Mouse (Mus musculus): ENCODE results near the gene Ly6g6e.

The Ly6g6e gene

DNA sequence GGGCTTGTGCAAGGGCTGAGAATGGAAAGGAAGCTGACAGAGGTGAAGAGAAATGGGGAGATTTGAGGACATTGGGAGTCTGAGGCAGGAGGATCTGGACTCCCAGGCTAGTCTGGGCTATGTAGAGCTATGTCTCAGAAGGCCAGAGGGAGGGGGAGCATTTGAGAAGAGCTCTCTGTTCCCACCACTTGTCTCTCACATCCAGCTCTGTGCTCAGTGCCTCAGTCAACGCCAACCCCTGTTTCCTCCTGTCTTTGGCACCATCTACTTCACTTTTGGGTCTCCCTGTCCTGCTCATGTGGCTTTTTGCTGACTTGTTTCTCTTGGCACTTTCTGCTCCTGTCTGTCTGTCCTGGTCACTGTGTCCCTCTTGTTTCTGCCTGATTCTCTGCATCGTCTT, 583 bp downstream of the Ly6g6e start:
- no peak for DNase-seq

GRCm38 (mm10) chr17:35077786-35078233, 1.1 kb downstream of the Ly6g6e start, which contains the start of gene Ly6g6d:
Gene Ly6g6d, minus strand, starts transcription at chr17:35078065.
- DNase-seq: no peak

GRCm38 (mm10) chr17:35079778-35080177, 3.1 kb downstream of the Ly6g6e start:
- DNase-seq: no peak

DNA sequence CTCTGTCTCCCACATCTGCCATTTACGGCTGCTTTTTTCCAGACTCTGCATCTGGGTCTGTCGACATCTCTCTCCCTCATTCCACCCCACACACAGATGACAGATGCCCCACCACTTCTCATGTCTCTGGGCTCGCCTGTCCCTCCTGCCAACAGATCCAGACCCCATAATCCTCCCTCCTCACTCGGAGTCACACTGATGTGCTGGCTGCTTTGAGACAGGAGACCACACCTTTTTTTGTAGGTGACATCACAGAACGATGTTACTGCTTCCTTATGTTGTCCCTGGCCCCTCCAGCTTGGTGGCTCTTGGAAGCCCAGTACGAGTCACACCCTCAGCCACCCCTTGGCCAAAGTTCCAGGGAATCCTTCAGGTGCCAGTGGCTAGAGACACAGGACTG, 3.5 kb downstream of the Ly6g6e start:
- no peak for DNase-seq

- no peak for DNase-seq
These were observed 4.0 kb downstream of the Ly6g6e start for GRCm38 (mm10) chr17:35080710-35081109.

DNA sequence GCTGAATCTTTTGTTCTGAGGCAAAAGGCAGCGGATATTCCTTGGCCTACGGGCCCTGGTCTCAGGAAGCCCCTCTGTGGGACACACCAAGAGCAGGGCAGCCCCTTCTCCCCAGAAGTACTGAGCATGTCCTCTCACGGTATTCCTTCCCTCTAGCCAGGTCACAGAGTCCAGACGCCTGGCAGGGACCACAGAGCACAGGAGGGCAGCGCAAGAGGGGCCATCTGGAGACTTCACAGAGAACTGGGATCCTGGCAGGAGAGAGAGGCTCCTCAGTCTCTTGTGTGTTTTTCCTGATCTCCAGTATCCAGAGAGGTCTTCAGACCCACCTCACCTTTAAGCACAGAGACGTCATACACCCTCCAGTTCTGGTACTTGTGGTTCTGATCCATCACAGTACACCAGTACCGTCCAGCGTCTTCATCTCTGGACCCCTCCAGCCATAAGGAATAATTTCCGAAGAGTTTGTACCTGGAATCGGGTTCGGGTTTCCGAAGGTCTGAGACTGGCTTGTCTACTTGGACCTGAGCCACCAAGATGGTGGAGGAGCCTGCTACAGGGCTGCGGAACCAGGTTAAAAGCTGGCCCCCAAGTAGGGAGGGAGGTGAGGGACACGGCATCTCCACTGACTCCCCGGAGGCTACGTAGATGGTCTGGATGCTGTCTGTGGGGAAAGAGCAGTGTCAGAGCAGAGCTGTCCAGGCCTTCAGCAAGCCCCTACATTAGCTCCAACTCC, 6.3 kb downstream of the Ly6g6e start:
- DNase-seq: no peak

DNA sequence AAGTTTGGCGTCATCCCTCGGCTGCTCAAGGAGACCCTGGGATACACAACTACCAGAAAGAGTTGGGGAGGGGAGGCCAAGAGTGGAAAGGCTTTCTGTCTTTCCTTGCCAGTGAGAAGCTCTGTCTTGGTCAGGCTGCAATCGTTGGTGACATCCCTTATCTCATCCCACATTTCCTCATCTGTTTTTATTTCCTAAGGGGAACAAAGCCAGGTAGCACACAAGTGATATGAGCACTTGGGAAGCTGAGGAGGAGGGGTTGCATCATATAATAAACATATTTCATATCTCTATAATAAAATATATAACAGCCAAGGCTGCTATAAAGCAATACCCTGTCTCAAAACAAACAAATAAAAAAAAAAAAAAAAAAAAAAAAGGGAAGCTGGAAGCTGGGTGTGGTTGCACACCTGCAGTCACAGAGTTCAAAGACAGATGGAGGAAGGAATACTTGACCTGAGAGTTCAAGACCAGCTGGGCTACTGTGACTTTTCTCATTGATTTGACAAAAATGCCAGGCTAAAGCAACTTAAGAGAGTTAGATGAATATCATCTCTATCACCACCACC, 7.3 kb downstream of the Ly6g6e start:
- no peak for DNase-seq

- no peak for DNase-seq
These were observed 8.6 kb downstream of the Ly6g6e start, which contains the start of gene Ly6g6f for GRCm38 (mm10) chr17:35085208-35085865. Gene Ly6g6f, minus strand, starts transcription at chr17:35085610.

DNA sequence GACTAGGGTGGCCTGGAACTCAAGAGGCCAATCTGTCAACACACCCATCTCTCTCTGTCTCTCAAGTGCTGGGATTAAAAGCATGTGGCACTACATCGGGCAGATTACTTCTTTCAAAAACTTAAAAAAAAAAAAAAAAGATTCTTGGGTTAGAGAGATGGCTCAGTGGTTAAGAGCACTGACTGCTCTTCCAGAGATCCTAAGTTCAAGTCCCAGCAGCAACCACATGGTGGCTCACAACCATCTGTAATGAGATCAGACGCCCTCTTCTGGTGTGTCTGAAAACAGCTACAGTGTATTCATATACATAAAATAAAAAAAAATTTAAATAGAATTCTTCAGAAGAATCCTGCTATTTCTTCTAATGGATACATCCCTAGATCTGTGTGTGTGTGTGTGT, 11.4 kb downstream of the Ly6g6e start:
- DNase-seq: peak; percentile 49

DNA sequence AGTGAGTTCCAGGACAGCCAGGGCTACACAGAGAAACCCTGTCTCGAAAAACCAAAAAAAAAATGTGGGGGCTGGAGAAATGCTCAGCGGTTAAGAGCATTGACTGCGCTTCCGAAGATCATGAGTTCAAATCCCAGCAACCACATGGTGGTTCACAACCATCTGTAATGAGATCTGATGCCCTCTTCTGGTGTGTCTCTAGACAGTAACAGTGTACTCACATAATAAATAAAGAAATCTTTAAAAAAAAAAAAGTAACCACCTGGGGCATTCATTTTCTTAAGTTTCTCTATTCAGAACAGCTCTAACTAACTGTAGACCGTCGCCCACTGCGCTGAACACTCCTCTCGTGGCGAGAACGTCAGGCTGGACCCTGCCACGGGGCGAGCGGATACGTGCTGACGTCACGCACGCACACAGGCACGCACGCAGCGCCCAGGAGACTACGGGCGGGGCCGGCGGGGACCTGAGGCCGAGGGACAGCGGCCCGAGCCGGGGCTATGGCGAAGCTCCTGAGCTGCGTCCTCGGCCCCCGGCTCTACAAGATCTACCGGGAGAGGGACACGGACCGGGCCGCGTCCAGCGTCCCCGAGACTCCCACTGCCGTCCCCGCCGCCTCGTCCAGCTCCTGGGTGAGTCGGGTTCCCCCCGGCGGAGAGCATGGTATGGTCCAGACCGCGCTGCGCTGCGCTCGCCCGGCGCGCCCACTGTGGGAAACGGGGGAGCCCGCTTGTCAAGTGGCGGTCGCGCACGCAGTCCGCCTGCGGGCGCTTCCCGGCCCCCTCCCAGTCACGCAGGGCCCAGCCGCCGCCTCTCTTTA, 12.3 kb downstream of the Ly6g6e start, which contains the start of gene Abhd16a:
TSS of gene Abhd16a (plus strand) at position 439 of the 820 bp plus-strand sequence.
- peak; percentile 95 for DNase-seq

DNA sequence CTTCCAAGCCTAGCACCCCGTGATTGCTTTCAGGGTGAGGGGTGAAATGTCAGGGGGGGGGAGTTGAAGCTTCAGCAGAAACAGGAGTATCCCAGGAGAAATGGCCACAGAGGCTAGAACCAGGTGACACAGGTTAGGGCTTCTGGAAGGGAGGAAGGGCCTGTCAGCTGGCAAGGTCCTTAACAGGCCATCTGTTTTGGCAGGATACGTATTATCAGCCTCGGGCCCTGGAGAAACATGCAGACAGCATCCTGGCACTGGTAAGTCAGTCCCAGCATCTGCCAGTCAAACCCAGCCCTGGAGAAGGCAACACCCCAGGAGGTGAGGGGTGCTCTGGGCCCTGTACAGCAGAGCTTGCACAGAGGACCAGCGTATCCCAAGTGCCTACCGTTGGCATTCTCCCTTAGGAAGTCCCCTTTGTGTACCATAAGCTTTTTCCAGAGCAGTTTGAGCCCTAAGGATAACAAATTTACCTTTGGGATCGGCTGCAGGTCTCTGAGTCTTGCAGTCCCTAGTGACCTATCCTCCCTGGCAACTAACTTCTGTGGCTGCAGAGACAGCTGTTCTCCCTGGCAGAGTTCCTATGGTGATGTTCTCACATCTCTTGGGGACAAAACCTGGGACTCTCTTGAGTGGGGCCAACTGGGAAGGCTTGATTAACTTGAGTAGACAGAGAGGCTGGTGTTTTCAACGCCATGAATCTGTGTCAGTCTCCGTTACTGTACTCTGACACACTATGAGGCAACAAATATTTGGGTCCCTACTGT, 13.6 kb downstream of the Ly6g6e start:
- no peak for DNase-seq

DNA sequence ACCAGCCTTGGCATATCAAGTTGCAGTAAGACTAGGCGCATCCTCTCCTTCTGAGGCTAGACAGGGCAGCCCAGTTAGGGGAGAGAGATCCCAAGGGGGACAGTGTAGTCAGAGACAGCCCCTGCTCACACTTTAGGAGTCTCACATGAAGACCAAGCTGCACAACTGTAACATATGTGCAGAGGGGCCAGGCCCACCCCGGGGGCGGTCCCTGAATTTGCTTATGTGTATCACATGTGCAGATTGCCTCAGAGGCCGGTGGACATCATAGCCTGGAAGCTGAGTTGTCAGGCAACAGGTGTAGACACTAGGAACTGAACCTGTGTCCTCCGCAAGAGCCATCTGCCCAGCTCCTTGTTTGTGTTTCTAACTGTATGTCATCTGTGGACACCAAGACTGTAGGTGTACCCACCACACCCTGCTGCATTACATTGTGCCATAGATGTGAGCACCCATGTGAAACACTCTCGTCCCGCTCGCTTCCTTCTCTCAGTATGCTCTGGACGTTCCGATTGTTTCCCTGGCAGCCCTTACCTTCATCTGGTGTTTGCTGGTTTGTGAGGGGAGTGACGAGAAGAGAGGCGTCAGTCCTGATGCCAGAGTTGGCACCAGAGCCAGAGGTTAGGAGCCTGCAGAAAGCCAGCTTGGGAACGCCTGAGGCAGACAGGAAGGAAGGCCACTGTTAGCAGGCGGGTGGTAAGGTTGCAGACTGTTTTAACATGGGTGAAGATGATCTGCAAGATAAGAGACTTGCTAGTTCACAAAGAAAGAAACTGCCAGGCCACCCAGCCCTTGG, 15.9 kb downstream of the Ly6g6e start:
- no peak for DNase-seq

- DNase-seq: no peak
These were observed 18.0 kb downstream of the Ly6g6e start for GRCm38 (mm10) chr17:35094475-35095365.

DNA sequence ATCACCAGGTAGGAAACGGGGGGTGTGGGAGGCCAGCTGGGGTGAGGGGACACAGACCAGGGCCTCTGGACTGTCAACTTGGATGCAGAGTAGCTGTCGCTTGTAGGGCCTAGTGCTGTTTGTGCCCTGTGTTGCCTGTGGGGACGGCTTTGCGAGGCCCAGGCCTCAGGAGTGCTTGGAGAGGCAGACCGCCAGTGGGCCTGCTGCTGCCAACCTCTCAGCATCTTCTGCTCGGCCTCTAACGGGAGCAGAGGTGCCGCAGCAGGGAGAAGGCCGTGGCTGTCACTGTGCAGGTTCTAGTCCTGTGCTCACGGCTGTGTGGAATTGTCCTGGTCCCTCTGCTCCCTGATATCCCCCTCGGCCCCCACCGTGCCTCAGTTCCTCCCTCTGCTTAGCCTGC, 19.9 kb downstream of the Ly6g6e start:
- no peak for DNase-seq

DNA sequence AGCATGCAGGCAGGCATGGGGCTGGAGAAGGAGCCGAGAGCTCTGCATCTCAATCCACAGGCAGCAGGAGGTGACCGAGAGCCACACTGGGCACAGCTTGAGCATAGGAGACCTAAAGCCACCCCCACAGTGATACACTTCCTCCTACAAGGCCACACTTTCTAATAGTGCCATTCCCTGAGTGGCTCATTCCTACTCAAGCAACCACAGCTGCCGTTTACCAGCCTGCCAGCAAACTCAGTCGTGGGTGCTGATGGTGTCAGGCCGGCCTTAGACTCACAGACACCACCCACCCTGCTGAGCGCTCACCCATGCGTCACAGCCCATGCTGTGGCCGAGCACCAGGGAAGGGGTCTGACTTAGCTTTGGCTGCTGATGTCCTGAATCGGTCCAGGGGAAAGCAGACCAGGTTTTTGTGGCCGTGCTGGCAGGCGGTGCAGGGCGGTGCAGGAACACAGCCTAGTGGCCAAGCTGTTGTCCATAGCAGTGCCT, 20.5 kb downstream of the Ly6g6e start:
- DNase-seq: peak; percentile 64

- DNase-seq: no peak
These were observed 23.6 kb downstream of the Ly6g6e start for GRCm38 (mm10) chr17:35100196-35100765.

GRCm38 (mm10) chr17:35101161-35101560, 24.5 kb downstream of the Ly6g6e start:
- DNase-seq: no peak

GRCm38 (mm10) chr17:35102299-35102698, 25.6 kb downstream of the Ly6g6e start:
- DNase-seq: no peak

DNA sequence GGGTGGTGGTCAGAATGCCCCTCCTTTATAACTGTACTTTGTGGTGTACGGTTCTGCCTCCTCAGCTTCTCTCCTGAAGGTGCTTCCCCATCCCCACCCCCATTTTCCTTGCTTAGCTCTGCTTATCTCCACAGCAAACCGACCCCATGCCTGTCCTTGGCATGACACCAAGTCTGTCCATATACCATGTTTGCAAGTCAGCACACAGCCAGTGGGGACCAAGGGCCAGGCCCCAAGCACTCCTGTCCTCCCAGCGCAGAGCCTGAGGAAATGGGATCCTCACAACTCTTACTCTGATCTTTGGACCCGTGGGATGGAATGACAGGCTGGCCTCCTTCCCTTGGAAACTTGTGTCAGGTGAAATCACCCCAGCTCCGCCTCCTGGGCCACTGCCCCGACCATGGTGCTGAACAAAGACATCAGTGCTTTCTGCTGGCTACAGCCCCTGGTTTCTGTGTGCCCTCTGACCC, 26.6 kb downstream of the Ly6g6e start:
- no peak for DNase-seq

DNA sequence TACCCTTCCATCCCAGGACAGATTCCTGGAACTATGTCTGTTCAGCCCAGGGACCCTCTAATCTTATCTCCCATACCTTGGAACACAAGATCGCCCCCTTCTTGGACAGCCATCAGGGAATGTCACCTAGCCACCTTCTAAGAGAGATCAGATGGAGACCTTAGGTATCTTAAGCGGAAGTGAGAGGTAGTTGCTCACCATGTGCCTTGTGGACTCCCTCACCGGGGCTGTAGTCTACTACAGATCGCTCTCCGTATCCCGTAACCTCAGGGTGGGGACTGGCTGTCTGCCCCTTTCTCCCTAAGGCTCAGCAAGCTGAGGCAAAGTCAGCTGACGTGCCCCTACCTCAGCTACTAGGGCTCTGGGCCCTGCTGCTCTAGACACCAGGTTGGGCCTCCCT, 27.4 kb downstream of the Ly6g6e start:
- no peak for DNase-seq
